Mouse (Mus musculus) ES-Bruce4 (cell line): Measurements from ENCODE around the gene Hebp1.

Source experiments
- CTCF ChIP-seq: IDR thresholded peaks from one replicate; pipeline ENCODE4 v1.8.1; 2011; ENCODE audit warnings: low read depth, low read length
- EP300 ChIP-seq: IDR thresholded peaks from 2 replicates; pipeline ENCODE4 v1.6.1; 2011; ENCODE audit warnings: low read depth, low read length; ENCODE audit not compliant: insufficient read depth
- POLR2A ChIP-seq: IDR thresholded peaks from one replicate; pipeline ENCODE4 v1.8.1; 2011; ENCODE audit warnings: low read length; ENCODE audit not compliant: insufficient read depth

DNA sequence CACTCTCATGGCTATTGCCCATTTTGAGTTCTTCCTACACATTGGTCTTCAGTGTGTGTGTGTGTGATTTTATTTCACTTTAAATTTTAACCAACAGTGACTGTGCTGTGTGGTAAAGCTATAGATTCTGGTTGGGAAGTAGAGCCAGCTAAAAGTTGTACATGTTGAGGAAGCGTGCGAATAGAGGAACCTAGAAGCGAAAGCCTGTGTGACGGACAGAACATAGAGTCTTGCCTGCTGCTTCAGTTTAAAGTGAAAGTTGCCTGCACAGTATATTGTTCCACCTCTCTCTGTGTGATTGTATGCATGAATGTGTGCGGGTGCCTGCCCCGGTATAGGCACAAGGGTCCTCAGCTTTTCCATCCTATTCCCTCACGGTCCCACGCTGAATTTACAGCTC is 42.5 kb upstream of the Hebp1 start:
- TF ChIP-seq EP300 (no peak), POLR2A (no peak), CTCF (no peak)
